Mouse (Mus musculus) E14TG2a.4 (cell line): ENCODE results near the gene Slc39a2.

Experiments
- H3K27me3 ChIP-seq: 2 replicates; pipeline ENCODE4 v1.6.1; 2014; ENCODE audit warnings: low read length, control low read depth; ENCODE audit not compliant: insufficient read depth
- H3K36me3 ChIP-seq: 2 replicates; pipeline ENCODE4 v1.6.1; 2014; ENCODE audit warnings: low read length, control low read depth; ENCODE audit not compliant: insufficient read depth
- H3K4me1 ChIP-seq: replicated peaks from 2 replicates; pipeline ENCODE4 v1.6.1; 2014; ENCODE audit warnings: low read depth, low read length, control low read depth
- H3K4me3 ChIP-seq: replicated peaks from 2 replicates; pipeline ENCODE4 v1.5.1; 2014; ENCODE audit warnings: mild to moderate bottlenecking, low read length
- H3K9me3 ChIP-seq: 2 replicates; pipeline ENCODE4 v1.6.1; 2014; ENCODE audit warnings: low read length, control low read depth
- CTCF ChIP-seq: conservative IDR thresholded peaks from 2 replicates; pipeline ENCODE4 v1.5.1; 2014; ENCODE audit warnings: low read length
- NANOG ChIP-seq: IDR thresholded peaks from 2 replicates; pipeline ENCODE4 v1.6.1; 2014; ENCODE audit warnings: borderline replicate concordance, low read length, mixed read lengths
- POU5F1 ChIP-seq: IDR thresholded peaks from 2 replicates; pipeline ENCODE4 v1.6.1; 2014; ENCODE audit warnings: low read length, borderline replicate concordance

Slc39a2 gene

GRCm38 (mm10) chr14:51896539-51897170 is 4.0 kb downstream of the Slc39a2 start:
- Histone ChIP-seq H3K27me3 (peaks cover 16% of the 10 kb centered on the region), H3K36me3 (peaks cover 3% of the 10 kb centered on the region), H3K9me3 (no peaks in the 10 kb centered on the region), H3K4me3 (no peak overlapping the region), H3K4me1 (peaks cover 40% of the 10 kb centered on the region)
- TF ChIP-seq POU5F1, result no peak
- no peak for TF ChIP-seq CTCF
- TF ChIP-seq NANOG, result no peak

- TF ChIP-seq POU5F1, result no peak
- no peak for TF ChIP-seq CTCF
- no peak for TF ChIP-seq NANOG
- H3K4me1 ChIP-seq, result peaks cover 30% of the 10 kb centered on the region
Observed at GRCm38 (mm10) chr14:51899351-51899750, 6.7 kb downstream of the Slc39a2 start.

GRCm38 (mm10) chr14:51902806-51903710 is 10.4 kb downstream of the Slc39a2 start:
- peak; percentile 84 for TF ChIP-seq CTCF
- TF ChIP-seq NANOG, result no peak
- H3K4me1 ChIP-seq, result peaks cover 21% of the 10 kb centered on the region
- peaks cover 31% of the 10 kb centered on the region for H3K9me3 ChIP-seq
- peaks cover 30% of the 10 kb centered on the region for H3K36me3 ChIP-seq
- no peaks in the 10 kb centered on the region for H3K27me3 ChIP-seq
- no peak overlapping the region for H3K4me3 ChIP-seq

More at GRCm38 (mm10) chr14:51899351-51899750, 6.7 kb downstream of the Slc39a2 start:
- H3K4me3 ChIP-seq, result no peak overlapping the region
- no peaks in the 10 kb centered on the region for H3K36me3 ChIP-seq
- H3K9me3 ChIP-seq, result no peaks in the 10 kb centered on the region
- peaks cover 14% of the 10 kb centered on the region for H3K27me3 ChIP-seq

GRCm38 (mm10) chr14:51903782-51904181 is 11.1 kb downstream of the Slc39a2 start:
- TF ChIP-seq CTCF (no peak), POU5F1 (no peak), NANOG (no peak)
- peaks cover 24% of the 10 kb centered on the region for H3K4me1 ChIP-seq

GRCm38 (mm10) chr14:51904706-51905105 is 12.0 kb downstream of the Slc39a2 start:
- H3K4me1 ChIP-seq, result peaks cover 24% of the 10 kb centered on the region
- peaks cover 46% of the 10 kb centered on the region for H3K36me3 ChIP-seq
- no peak for TF ChIP-seq POU5F1
- TF ChIP-seq NANOG, result no peak
- TF ChIP-seq CTCF, result no peak
- H3K27me3 ChIP-seq, result no peaks in the 10 kb centered on the region
- no peak overlapping the region for H3K4me3 ChIP-seq
- peaks cover 35% of the 10 kb centered on the region for H3K9me3 ChIP-seq

More at GRCm38 (mm10) chr14:51903782-51904181, 11.1 kb downstream of the Slc39a2 start:
- H3K9me3 ChIP-seq, result peaks cover 35% of the 10 kb centered on the region
- H3K36me3 ChIP-seq, result peaks cover 37% of the 10 kb centered on the region
- H3K27me3 ChIP-seq, result no peaks in the 10 kb centered on the region
- H3K4me3 ChIP-seq, result no peak overlapping the region

GRCm38 (mm10) chr14:51906102-51906501 is 13.4 kb downstream of the Slc39a2 start:
- TF ChIP-seq NANOG, result no peak
- no peak for TF ChIP-seq POU5F1
- TF ChIP-seq CTCF, result no peak
- Histone ChIP-seq H3K9me3 (peaks cover 35% of the 10 kb centered on the region), H3K4me3 (no peak overlapping the region), H3K4me1 (peaks cover 27% of the 10 kb centered on the region), H3K27me3 (no peaks in the 10 kb centered on the region), H3K36me3 (peaks cover 60% of the 10 kb centered on the region)

- Histone ChIP-seq H3K27me3 (peaks cover 25% of the 10 kb centered on the region), H3K36me3 (peaks cover 49% of the 10 kb centered on the region), H3K4me3 (peak overlapping the region; percentile 26; the same call in 1 of the 2 replicates), H3K9me3 (peaks cover 22% of the 10 kb centered on the region), H3K4me1 (peaks cover 47% of the 10 kb centered on the region)
- TF ChIP-seq NANOG (no peak), POU5F1 (no peak), CTCF (no peak)
Observed at GRCm38 (mm10) chr14:51911301-51911700, 18.6 kb downstream of the Slc39a2 start.

- H3K9me3 ChIP-seq, result peaks cover 9% of the 10 kb centered on the region; the same call in 1 of the 2 replicates
- TF ChIP-seq POU5F1 (no peak), CTCF (no peak), NANOG (no peak)
- peaks cover 36% of the 10 kb centered on the region for H3K36me3 ChIP-seq
- peaks cover 47% of the 10 kb centered on the region for H3K4me1 ChIP-seq
- H3K4me3 ChIP-seq, result peak overlapping the region; percentile 83
- H3K27me3 ChIP-seq, result peaks cover 28% of the 10 kb centered on the region
Observed at GRCm38 (mm10) chr14:51912391-51913061, 19.8 kb downstream of the Slc39a2 start.
